Mouse (Mus musculus) urinary bladder, postnatal 36 days (tissue): Measurements from ENCODE around the gene Dennd5b.

Experiments
- DNase-seq, 2 experiments: peaks; one replicate each; pipeline ENCODE4 v3.0.0; 2022; ENCODE audit warnings: low spot score in 2 of 2, mixed read lengths in 1 of 2

The Dennd5b gene

DNA sequence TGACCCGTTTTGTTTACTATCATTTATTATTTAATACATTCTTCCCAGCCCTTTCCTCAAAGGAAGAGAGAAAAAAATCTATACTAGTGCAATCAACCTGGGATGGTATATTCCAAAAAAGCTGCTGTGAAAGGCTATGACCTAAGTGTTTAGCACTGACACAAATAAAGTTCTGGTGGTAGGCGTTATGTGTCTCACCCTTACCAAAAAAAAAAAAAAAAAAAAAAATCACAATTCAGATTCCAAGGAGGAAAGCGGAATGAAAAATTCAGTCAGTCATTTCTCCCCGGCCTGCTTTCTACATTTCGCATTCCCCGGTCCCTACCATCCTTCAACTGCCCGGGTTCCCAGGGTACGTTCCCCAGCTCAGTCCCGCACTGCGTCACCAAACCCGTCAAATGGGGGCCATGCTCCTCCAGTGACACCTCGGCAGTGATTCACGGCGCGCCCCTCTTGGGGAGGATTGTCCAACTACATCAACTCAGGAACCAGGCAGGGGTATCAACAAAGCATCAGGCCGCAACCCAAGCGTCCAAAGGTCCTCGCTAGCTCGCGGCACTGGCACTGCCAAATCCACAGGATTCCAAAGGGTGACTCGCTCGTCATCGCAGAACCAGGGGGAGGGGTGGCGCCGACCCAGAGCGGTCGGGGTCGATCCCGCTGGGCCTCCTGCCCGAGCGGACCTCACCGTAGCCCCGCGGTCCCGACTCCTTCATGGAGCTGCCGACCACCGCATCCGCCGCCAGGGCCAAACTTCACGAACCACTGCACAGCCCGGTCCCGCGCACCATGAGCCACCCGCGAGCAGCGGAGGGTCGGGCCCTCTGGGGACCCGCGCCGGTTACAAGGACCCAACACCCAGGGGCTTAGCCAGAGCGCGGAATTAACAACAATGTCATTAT lies 1.1 kb downstream of the Dennd5b start:
- DNase-seq, result peak; percentile 39 to 48

DNA sequence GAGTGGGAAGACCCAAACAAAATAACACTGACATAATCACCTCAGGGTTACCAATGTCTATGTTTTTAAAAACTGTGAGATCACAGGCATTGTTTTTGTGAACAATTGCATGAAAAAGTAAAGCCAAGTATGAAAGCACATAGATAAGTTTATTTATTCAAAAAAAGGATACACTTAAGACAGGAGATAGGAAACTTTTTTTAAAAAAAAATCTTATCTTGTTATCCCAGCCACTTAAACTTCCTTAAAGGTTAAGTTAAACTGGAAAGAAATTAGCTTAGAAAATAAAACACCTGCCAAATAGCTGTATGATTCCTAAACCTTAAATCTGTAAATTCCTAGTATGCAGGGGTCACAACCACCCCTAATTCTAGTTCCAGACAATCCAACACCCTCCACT lies 2.5 kb downstream of the Dennd5b start:
- no peak for DNase-seq

DNA sequence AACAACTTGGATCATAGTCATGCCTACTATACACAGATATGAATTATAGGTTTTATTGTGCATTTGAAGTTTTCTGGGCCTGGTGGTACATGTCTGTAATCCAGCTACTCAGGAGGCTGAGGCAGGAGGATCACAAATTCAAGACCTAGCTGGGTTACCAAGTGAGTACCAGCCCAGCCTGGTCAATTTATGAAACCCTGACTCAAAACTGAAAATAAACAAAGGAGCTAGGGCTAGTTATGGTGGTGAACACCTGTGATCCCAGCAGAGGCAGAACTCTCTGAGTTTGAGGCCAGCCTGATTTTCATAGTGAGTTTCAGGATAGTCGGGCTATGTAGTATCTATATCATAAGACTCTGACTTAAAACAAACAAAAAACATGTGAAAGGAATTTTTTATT lies 4.2 kb downstream of the Dennd5b start:
- no peak for DNase-seq

DNA sequence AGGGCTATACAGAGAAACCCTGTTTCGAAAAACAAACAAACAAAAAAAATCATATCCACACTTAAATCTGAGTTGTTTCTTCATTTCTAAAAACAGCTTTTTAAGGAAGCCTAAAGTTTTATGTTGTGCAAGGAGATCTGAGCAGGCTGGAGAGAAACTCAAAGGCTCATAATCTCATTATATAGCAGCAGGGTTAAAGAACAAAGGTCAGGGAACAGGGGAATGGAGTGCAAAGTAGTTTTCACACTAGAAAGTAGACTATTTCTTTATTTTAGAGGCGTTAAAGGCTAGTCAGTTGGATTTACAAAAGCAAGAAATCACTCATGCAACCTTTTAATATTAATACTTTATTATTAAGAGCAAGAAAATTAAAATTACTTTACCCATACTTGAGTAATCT lies 5.2 kb downstream of the Dennd5b start:
- no peak for DNase-seq

DNA sequence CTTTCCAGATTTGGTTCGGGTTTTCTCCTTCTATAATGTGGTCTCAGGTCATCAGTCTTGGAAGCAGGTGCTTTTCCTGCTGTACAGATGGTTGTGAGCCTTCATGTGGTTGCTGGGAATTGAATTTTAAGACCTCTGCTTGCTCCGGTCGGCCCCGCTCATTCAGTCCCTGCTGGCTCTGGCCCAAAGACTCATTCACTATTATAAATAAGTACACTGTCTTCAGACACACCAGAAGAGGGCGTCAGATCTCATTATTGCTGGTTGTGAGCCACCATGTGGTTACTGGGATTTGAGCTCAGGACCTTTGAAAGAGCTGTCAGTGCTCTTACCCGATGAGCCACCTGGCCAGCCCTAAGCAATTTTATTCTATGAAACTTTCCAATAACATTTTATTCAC lies 6.1 kb downstream of the Dennd5b start:
- DNase-seq, result no peak

DNA sequence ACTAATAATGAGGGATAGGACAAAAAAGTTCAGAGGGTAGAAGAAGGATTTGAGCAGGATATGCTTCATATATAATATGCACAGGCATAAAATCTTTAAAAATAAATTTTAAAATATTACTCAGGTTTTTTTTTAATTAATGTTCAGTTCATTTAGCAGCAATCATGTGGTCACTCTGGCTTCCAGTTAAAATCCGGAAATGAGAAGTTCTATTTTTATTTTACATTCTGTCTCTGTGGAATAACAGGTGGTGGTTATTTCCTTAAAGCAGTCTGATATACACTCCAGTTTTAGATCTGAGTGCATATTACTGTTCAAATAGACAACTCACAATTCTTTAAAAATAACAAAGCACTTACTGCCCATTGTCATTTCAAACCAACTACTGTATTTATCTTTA lies 6.9 kb downstream of the Dennd5b start:
- no peak for DNase-seq

DNA sequence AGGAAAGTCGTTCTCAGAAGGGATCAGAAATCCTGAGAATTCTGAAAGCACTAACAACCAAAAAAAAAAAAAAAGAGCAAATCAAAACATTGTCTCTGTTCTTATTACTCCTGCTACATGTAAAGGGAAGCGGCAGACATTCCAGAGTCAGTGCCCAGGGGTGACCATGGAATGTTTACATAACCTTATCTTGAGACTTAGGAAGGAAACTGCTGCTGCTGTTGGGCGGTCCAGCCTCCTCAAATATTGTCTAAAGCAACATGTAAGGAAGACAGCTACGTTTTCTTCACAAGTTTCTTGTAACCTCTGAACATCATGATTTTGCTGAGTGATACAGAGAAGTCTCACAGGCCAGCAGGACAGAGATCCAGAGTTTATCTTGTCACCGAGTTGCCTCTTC lies 8.0 kb downstream of the Dennd5b start:
- DNase-seq, result no peak

DNA sequence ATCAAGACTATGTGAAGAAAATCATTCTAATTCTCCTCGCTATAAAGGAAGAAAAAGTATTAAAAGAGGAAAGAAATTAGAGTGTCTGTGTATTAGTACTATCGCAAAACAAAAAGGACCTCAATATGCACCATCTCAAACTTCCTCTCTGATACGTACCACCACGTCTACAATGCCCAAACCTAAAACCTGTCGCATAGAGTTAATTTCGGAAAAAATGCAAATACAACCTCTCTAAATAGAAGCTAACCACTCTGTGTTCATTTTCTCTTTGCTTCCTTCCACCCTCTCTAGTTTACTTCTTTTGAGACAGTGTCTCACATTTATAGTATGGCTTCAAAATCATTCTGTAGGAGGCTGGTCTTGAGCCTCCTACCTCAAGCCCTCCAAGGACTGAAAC lies 9.1 kb downstream of the Dennd5b start:
- no peak for DNase-seq

DNA sequence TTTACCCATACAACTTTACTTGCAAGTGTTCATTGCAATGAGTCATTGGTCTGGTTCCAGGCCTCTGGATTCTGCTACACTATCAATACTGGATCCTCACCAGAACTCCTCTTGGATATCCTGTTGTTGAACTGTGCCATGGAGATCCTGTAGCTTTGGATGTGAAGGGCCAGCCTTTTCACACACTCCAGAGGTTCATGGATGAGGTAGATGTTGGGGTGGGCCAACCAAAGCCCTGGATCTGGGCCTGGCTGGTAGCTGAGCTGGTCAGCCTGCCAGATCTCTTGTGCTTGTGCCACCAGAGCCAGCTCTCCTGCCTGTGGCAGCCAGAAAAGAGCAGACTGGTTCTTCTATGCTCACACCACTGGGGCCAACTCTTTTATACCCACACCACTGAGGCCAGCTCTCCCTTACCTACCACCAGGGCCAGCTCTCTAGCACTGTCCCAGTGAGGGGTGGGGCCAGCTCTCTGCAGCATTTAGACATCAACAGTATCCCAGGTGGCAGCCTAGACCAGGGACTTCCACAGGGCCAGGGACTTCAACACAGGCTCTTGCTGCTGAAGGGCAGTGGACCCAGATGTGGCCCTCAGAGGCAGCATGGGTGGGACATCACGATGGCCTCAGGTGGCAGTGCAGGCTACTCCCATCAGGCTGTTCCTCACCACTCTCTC lies 24.2 kb downstream of the Dennd5b start:
- no peak for DNase-seq

DNA sequence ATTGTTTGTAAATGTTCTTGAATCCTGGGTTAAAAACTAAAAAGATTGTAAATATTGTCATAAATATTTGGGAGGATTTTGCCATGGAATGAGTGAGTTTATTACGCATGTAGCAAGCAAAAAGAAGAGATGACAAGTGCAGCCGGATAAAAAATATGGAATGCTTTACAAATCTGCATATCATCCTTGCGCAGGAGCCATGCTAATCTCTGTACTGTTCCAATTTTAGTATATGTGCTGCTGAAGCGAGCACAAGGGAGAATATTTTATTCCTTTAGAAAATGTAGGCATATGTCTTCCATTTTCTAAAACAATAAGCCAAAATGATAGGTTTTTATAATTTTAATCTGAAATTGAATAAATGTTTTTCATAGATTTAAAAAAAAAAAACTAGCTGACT lies 27.6 kb downstream of the Dennd5b start:
- DNase-seq, result no peak

DNA sequence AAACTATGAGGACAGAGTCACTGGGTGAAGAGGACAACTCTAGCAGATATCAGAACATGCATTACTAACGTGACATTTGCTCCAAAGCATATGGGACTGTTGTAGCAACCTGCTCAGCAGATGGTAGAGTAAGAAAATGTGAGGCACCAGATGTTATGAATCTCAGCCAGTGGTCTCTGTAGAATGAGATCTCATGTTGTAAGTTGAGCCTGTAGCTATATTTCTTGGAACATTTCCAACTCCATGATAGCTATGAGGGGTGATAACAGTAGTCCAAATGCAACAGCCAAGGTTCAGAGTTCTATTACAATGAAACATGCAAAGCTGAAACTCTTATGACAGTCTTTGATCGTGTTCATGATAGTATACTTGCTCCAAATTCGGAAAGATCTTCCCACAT lies 28.6 kb downstream of the Dennd5b start:
- DNase-seq, result no peak

DNA sequence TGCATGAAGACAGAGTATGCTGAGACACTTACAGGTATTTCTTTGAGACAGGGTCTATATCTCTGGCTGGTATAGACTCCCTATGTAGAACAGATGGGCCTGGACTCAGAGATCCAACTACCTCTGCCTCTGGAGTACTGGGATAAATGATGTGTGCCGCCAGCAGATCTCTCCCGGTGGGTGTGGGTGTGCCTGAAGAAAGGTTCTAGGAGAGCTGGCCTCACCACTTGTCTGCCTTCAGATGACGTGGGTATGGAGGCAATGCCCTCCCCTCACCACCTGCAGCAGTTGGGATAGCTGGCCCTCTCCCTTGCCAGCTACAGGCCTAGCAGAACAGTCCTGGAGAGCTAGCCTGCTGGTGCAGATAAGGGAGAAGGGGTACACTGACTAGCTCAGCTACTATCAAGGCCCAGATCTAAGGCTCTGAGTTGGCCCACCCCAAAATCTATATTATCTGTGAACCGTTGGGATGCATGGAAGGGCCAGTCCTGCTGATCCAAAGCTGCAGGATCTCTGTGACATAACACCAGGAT lies 30.8 kb downstream of the Dennd5b start:
- no peak for DNase-seq

DNA sequence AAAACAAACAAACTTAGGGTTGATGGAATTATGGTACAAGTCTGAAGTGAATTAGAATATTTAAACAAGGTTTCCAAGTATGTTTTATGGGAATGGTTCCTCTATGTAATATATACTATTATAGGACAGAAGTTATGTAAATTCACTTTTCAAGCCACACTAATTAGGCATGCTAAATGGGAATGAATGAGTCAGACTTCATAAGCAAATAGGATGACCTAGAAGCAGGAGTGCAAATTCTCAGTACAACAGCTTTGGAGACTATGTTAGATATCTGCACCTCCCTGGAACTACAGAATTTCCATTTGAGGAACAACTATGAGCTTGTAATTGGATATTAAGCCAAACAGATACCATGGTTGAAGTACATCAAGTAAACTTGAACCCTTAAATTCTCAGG lies 38.1 kb downstream of the Dennd5b start:
- DNase-seq, result no peak

DNA sequence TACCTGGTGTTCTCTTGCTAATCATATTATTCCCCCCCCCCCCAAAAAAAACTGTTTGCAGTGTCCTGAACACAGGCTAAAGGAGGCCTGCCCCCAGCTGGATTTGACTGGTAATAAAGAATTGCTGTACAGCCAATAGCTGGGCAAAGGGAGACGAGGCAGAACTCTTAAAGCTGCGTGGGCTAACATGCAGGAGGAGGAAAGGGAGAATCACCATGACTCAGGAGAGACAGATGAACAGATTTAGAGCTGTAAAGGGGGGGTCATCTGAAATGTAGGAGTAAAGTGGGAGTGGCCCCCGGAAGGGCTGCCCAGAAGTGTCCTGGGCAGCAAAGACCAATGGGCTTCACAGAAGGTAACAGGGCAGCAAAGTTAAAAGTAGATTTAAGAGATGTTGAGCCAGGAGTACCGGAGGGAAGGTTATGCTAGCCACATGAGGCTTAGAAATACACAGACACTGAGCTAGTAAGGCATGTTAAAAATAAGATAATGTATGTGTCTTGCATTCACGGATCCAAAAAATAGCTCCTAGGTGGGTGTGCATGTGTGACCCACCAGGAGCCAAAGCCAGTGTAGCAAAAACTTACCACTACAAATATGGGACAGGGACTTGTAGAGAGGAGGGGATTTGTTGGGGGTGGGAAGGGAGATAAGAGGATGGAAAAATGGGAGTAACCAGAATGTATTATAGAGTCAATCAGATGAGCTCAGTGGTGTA lies 40.7 kb downstream of the Dennd5b start:
- DNase-seq, result no peak

DNA sequence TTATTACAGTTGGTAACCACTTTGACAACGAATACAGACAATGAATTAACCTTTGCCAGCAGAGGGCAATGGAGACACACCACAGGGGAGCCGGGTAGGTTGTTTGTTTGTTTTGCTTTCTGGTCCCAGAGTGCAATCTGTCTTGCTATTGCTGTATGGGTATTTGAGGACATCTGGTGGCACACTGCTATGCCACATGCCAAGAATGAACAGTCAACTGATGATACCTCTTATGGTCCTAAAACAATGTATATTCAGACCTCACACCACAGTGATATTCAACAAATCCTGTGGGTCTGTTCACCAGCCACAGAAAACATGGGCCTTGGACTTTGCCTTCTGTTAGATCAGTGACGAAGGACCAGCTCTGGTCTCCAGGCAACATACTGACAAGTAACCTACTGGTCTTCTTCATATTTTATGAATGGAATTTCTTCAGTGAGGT lies 43.5 kb downstream of the Dennd5b start:
- peak in 1 of 2 experiments; percentile 1 for DNase-seq

DNA sequence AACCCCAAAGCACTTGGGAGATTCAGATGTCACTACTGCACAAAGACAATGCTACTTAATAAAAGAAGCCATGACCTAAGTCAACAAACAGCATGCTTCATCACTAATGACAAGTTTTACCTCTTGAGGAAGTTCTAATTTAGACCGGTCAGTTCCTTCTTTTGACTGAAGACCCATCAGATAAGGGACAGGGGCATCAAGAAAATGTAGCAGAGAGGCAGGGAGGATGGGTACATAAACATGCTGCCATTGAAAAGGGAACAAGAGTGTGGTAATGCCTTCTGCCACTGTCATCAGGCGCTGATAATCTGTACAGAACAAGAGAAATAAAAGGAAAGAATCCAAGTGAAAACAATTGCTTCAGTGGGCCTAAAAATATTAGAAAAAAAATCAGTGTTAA lies 46.7 kb downstream of the Dennd5b start:
- DNase-seq, result no peak

DNA sequence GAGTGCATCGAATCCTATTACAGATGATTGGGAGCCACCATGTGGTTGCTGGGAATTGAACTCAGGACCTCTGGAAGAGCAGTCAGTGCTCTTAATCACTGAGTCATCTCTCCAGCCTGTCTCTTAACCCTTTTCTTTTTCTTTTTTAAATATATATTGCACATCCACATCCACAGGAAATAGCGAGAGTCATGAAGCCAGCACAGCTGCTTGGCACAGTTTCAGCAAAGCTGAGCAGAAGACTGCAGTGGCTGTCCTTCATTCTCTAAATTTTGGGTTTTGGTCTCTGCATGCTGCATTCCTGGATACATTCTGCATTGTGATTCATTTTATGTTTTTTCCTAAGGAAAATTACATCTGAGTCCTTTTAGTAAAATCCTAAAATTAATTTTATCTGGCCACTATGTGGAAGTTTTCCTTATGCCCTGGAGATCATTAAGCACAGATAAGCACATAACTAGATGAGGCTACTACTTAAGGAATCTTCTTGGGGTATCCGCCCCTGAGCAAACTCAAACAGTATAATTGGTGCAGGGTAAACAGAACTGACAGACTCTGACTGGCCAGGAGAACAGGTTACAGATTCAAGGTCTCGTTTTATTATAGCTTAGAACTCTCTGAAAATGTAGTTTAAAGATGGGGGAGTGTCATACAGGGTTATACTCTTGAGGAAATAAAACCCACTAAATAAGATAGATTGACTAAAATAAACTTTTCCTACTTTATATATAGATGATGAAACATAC lies 50.3 kb downstream of the Dennd5b start:
- DNase-seq, result no peak

DNA sequence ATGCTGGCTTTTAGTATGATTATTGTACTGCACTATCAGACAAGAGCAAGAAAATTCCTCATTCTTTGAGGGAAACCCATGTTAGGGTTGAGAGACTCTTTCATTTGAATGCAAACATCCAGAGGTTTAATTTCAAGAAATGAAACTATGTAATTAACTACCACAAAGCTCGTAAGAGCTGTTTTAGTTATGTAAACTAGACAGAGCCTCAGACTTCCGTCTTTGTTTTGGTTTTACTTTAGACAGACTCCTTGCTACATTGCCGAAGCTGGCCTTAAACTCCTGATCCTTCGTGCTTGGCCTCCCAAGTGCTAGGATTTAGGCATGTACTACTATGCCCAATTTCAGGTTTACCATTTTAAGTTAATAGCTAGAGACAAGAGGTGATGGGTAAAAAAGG lies 61.4 kb downstream of the Dennd5b start:
- no peak for DNase-seq

DNA sequence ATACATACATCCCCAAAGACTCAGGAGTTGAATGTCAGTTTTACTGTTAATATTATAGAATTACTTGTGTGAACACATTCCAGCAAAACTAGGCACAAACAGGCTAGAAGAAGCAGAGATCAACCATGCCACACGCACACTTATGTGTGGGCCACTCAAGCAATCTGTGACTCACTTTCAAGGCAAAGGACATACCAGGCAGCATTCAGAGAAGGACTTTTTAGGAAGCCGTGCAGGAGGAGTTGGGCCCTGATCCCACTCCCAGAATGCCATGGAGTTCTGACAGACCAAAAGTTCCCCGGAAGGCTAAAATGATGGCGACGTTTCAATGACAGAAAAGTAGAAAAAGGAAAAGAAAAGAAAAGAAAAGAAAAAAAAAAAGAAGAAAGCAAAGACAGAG lies 69.3 kb downstream of the Dennd5b start:
- no peak for DNase-seq

DNA sequence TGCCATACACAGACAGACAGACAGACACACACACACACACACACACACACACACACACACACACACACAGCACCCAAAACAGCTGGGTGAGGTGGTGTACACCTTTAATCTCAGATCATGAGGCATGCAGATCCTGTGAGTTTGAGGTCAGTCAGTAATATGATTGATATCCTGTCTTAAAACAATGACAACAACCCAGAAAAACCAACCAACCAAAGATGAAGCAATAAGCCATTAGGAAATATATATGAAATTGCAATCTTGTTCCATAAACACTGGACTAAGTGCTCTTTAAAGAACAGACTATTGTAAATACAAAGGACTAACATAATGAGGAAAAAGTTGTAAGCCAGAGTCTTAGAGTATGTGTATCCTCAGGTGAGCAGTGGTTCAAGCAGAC lies 70.1 kb downstream of the Dennd5b start:
- no peak for DNase-seq

DNA sequence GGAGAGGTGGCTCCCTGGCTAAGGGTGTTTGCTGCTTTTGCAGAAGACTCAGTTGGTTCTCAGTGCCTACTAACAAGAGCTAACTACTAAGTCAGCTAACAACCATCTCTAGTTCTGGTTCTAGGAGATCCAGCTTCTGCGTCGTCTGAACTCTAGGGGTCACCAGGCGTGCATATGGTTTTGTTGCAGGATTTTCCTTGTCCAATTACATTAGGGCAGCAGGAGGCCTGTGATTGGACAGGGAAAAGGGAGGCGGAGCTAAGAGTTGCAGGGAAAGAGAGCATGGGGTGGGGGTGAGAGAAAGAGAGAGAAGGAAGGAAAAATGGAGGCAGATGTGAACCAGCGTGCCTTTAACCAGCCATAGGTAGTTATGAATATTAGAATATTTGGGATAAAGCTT lies 83.0 kb downstream of the Dennd5b start:
- no peak for DNase-seq
